Mouse (Mus musculus) cerebellum, postnatal 36 days (tissue): Measurements from ENCODE around the gene Tmem251.

Experiments used
- DNase-seq, 2 experiments: peaks; one replicate each; pipeline ENCODE4 v3.0.0; 2021 to 2022; ENCODE audit warnings: mixed read lengths in 2 of 2

Tmem251 gene

GRCm38 (mm10) chr12:102710851-102711375 is 32.6 kb upstream of the Tmem251 start:
- DNase-seq: peak; percentile 87

DNA sequence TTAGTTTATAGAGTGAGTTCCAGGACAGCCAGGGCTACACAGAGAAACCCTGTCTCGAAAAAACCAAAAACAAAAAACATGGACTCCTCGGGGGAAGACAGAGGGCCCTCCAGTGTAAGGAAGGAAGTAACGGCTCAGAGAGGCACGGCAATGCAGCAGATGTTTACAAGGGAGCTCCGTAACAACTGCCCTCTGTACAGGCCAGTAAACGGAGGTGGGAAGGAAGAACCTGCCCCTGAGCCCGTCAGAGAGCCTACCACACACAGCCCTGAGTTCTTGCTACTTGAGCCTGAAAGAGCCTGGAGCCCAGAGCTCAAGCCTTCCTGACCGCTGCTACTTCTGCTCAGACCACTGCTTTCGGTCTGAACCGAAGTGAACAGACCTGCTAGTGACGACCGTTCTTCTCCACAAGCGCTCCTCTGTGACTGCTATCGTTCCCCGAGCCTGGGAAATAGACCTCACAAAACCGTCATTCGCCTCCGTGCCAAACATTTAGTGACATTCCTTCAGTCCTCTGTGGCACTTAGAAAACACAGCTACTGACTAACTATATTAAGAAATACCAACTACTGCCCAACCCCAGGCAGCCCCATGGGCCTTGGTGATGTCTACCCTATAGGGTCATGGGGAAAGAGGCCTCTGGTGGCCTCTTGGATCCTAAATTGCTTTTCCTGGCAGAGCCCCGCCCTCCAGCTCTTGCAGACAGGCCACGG is 30.3 kb upstream of the Tmem251 start:
- DNase-seq: no peak

DNA sequence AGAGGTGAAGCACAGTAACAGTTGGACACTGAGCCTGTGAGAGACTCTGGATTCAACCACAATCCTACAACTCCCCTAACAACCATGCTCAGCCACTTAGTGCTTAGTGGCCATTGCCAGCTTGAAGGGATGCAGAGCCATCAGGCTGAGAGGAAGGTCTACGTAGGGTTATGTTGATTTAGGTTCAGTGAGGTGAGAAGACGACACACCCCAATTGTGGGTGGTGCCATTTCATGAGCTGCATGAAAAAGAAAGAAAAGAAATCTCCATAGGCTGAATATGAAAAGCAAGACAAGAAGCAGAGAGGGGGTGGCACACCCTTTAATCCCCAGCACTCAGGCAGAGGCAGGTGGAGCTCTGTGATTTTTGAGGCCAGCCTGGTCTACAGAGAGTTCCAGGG is 29.4 kb upstream of the Tmem251 start:
- DNase-seq: no peak

DNA sequence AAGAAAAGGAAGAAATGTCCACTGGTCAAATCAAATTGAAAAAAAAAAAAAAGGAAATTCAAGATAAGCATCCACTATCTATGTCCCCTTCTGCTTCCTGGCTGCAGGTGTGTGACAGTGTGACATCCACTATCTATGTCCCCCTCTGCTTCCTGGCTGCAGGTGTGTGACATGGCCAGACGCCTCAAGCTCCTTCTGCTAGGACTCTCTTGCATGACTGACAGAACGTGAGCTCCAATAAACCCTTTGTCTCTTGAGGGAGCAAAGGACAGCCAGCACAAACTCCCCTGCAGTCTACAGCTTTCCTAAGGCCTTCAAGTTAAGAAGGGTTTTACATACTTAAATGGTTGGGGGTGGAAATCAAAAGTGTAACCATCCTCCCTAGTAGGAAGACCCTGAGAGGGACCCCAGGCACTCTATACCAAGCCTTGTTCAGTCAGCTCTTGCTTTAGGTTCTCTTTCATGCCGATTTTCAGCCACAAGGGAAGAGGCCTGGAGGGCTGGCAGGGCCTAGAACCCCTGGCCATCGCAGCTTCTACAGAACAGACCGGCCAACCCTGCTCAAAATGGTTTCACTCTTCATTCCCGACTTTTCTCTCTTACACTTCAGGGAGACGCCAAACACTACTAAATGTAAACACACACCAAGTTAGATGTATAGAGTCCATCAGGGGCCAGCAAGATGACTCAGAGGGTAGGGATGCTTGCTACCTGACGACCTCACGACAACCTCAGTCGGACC is 28.7 kb upstream of the Tmem251 start:
- DNase-seq: no peak

DNA sequence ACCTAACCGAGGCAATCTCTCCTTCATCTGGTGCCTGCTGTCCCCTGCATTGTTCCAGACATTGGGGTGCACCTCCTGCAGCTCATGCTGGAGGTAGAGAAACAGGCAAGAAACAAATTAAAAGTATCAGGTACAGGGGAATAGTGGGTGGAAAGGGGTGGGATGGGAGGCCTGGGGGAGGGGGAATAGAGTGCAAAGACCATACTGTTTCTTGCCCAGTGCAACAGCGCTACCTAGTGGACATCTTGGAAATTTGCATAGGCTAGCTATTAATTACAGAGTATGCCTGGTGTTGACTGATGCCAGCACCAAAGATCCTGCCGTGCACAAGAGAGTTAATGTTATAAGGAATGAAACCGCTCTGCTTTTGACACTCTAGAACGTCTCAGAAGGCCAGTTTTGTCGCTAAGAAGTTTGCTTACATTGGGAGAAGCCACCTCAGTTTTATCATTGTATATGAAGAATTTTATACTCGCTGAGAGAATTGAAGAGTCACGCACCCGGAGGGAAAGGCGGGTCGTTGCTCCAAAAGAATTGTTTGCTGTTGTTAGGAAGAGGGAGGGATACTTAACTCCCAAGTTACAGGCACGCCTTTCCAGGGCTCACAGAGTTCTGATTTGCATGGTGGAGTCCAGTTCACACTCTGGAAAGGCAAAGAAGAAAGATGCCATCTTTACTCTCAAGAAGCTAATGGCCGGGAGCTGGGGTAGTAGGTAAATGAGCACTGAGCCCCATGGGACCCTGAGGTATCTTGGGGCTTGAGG is 23.8 kb upstream of the Tmem251 start:
- DNase-seq: peak; percentile 55 to 63

GRCm38 (mm10) chr12:102722451-102722850 is 21.1 kb upstream of the Tmem251 start:
- no peak for DNase-seq

DNA sequence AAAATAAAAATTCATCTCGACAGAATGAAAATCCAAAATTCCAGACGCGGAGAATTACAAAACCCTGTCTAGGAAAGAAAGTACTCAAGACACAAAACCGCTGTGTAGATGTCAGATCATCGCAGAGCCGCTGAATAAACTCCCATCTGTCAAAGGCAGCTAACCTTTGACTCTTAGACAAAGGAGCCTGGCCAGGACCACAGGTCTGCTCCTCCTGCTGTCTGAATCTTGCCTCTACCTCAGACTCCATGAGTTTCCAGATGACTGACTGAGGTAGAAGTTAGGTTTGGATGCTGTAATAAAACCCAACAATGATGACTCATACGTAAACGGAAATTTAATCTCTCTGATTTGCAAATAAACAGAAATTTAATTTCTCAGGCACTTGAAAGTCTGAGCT is 20.6 kb upstream of the Tmem251 start:
- DNase-seq: no peak

- DNase-seq: no peak
Measured at GRCm38 (mm10) chr12:102723861-102724260, 19.7 kb upstream of the Tmem251 start.

DNA sequence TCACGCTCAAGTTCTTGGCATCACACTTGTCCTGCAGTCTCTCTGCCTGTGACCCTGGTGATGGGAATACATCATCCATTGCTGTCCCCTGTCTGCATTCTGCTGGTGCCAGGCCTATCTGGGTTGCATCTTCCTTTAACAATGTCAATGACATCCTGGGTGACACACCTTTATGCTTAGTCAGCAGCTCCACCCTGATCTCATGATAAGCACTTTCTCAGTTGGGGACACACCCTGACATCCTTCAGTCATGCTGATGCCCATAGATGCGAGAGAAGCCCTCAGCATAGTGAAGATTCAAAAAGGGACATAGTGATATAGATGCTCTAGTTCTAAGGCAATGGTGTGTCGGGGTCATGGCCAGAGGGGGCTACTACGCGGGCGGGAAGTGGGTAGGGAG is 18.4 kb upstream of the Tmem251 start:
- no peak for DNase-seq

DNA sequence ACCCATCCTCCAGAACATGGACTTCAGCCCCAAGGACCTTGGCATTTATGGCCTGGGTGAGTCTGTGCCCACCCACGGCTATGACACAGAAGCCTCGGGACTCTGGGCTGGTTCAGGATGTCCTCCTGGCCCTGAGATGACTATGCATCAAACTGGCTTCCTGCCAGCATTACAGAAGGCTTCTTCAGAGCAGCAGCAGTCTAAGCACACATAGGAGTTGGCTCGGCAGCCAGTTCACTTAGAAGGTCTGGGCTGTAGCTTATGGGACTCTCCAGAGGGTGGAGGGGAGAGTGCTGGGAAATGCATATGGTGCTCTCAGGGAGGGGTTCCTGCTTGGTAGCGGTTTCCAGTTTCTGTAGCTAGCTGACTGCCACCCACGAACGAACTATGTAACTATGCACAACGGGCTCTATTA is 17.8 kb upstream of the Tmem251 start:
- DNase-seq: no peak

DNA sequence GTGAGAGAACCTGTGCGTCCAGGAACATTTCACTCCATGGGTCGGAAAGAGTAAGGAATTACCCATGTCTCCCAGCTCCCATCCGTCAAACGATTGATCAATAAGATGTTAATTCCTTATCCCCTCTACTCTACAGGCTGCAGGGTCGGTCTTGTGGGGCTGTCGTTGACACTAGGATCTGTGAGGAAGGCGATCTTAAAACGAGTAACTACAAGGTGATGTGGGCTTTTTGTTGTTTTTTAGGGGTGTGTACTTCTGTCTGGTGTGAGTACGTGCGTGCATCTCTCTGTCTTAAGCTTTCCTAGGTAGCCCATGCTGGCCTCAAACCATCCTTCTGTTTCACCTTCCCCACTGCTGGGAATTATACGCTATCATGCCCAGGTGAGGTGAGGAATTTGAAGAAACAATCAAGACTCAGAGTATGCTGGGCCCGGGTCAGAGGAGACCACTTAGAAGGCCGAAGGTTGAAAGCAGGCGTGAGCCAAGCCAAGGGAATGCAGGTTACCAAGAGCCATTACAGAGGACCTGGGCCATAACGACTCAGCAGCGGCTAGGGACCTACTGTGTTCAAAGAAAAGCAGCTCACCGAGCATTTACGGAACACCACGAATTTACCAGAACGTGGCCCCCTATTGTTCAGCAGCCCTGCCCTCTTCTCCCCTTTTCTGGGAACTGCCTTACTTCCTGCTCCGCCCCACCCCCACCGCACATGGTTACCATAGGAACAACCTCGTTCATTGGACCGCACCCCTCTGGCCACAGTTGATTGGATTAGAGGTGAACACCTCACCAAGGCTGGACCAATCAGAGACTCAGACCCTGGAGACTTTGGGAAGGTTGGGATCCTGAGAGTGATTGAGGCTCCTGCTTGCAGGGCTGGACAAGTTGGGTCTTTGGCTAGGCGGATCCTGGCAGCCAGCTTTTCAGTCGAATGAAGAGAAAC is 13.4 kb upstream of the Tmem251 start:
- DNase-seq: peak; percentile 79

- DNase-seq: no peak
Measured at GRCm38 (mm10) chr12:102730798-102731619, 12.6 kb upstream of the Tmem251 start.

GRCm38 (mm10) chr12:102733381-102733780 is 10.2 kb upstream of the Tmem251 start:
- DNase-seq: peak in 1 of 2 experiments; percentile 32

DNA sequence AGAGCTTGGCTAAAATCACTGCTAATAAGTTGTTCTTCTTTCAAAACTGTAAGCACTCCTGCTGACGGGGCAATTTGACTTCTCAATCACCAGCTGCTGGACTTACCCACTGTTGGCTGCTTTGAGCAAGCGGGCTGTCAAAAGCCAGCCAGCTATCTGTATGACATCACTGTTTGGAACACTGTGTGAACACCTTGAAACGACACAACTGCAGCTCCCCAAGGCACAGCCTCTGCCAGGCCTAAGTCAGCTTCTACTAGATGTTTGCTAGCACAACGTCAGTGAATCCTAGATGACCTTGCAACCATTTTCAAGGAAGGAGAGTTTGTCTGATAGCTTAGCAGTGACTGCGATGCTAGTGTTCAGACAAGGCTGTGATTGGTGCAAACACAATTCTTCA is 4.5 kb upstream of the Tmem251 start:
- no peak for DNase-seq

- DNase-seq: peak in 1 of 2 experiments; percentile 33
Measured at GRCm38 (mm10) chr12:102740285-102740684, 3.3 kb upstream of the Tmem251 start.

DNA sequence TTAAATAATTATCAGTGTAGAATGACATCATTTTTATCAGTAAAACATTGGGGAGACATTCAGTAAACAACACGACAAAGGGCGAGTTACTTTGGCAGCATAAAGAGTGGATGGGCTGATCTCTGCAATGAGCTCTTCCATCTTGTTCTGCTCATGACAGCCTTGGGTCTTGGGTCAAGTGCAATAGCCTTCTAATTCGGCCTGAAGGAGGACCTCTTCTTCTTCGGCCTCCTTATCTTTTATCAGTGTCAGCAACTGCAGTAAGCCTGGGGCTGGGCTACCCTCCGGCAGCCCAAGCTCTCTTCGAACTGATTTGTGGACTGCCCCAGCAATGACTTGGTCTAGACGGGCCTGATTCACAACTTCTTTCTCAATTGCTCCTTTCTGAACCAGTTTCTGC is 1.5 kb upstream of the Tmem251 start:
- no peak for DNase-seq

GRCm38 (mm10) chr12:102743036-102743588 is 450 bp upstream of the Tmem251 start:
- peak in 1 of 2 experiments; percentile 27 for DNase-seq

DNA sequence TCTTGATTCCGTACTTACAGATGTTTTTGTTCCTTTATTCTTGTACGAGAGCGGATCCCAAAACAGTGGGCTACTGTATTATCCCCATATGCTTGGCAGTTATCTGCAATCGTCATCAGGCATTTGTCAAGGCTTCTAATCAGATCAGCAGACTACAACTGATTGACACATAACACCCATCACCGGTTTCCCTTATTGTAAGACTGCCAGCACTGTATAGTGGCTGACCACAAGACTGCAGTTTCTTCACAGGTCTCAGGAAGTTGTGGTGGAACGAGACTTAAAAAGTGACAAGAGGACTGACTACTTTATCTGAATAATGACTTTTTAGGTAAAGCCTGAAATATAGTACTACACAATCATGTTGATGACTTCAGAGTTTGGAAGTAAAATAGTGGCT is 1.3 kb downstream of the Tmem251 start:
- no peak for DNase-seq

DNA sequence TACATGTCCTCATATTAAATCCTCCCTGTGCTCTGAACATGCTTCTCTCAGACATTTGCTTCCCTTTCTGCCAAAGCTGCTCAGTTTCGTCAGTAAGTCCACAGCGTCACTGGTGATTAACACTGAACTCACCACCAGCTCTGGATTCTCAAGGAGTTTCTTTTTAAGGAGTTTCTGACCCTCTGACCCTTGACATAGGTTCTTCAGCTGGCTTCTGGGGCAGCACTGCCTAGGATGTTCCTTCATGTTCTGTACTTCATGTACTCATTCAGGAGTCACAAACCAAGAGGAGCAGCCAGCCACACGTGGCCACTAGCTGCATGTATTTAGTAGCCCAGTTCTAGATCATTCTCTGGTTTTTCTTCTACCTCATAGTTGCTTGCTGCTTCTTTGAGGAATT is 4.7 kb downstream of the Tmem251 start:
- no peak for DNase-seq

- peak; percentile 25 to 26 for DNase-seq
Measured at GRCm38 (mm10) chr12:102756304-102756703, 12.7 kb downstream of the Tmem251 start.
